Mouse (Mus musculus) CH12.LX (cell line): Measurements from ENCODE around the gene Gm1043. TPM values are rescaled to one million over a fixed set of nuclear protein-coding genes. Genes with fewer than 3 reads are reported as not detected.

Experiments
- DNase-seq: peaks from one replicate; pipeline ENCODE4 v3.0.0-alpha.2; 2013; ENCODE audit errors: extremely low read depth
- H3K27ac ChIP-seq: 2 replicates; pipeline ENCODE4 v1.5.1; 2012; ENCODE audit warnings: low read depth, mild to moderate bottlenecking, control low read depth, moderate library complexity; ENCODE audit not compliant: insufficient read depth
- H3K27me3 ChIP-seq: replicated peaks from 2 replicates; pipeline ENCODE3; 2012; ENCODE audit warnings: inconsistent platforms
- H3K36me3 ChIP-seq, 2 experiments: replicated peaks in 1 of 2; 2 replicates each; pipeline versions ENCODE3 to v1.6.1; 2012; ENCODE audit warnings: inconsistent platforms in 1 of 2, low read length in 1 of 2, mild to moderate bottlenecking in 1 of 2, mixed read lengths in 1 of 2, moderate library complexity in 1 of 2; ENCODE audit not compliant: control insufficient read depth in 1 of 2, insufficient read depth in 1 of 2
- H3K4me1 ChIP-seq, 2 experiments: 2 replicates each; pipeline ENCODE4 v1.6.1; 2012; ENCODE audit warnings: inconsistent platforms in 1 of 2, moderate library complexity in 1 of 2; ENCODE audit not compliant: insufficient read depth in 2 of 2, control insufficient read depth in 1 of 2
- H3K4me2 ChIP-seq: 2 replicates; pipeline ENCODE4 v1.6.1; 2012; ENCODE audit warnings: low read depth, mild to moderate bottlenecking, control low read depth; ENCODE audit not compliant: poor library complexity, insufficient read depth, severe bottlenecking
- H3K4me3 ChIP-seq, 3 experiments: fragments of 150-350 bp in 1 of 3; sonication (generic) in 1 of 3; replicated peaks in 1 of 3; 2 replicates each; pipeline versions ENCODE3 to v1.5.1; 2011 to 2012; ENCODE audit warnings: low read depth in 2 of 3, low read length in 2 of 3, mild to moderate bottlenecking in 2 of 3, moderate library complexity in 2 of 3, control low read depth in 1 of 3, improper control_type of control experiment in 1 of 3, inconsistent platforms in 1 of 3, mixed read lengths in 1 of 3; ENCODE audit not compliant: poor library complexity in 1 of 3
- H3K79me2 ChIP-seq: replicated peaks from 2 replicates; pipeline ENCODE4 v1.6.1; 2012; ENCODE audit warnings: mild to moderate bottlenecking, moderate library complexity; ENCODE audit not compliant: control insufficient read depth, poor library complexity, insufficient read depth, severe bottlenecking; ENCODE audit errors: extremely low read depth
- H3K9ac ChIP-seq: 2 replicates; pipeline ENCODE4 v1.6.1; 2012; ENCODE audit warnings: low read depth, mild to moderate bottlenecking, control low read depth, moderate library complexity; ENCODE audit not compliant: insufficient read depth
- H3K9me3 ChIP-seq: replicated peaks from 2 replicates; pipeline ENCODE3; 2012; ENCODE audit warnings: low read length, inconsistent platforms, mixed read lengths
- BHLHE40 ChIP-seq: IDR thresholded peaks from 2 replicates; pipeline ENCODE4 v1.6.1; 2011; ENCODE audit warnings: mild to moderate bottlenecking, low read depth, low read length, improper control_type of control experiment
- CHD2 ChIP-seq: IDR thresholded peaks from 2 replicates; pipeline ENCODE4 v1.6.1; 2011; ENCODE audit warnings: low read length, improper control_type of control experiment
- ELF1 ChIP-seq: IDR thresholded peaks from 2 replicates; pipeline ENCODE4 v1.6.1; 2014; ENCODE audit warnings: low read depth, mild to moderate bottlenecking, inconsistent platforms, low read length, improper control_type of control experiment
- EP300 ChIP-seq: IDR thresholded peaks from 2 replicates; pipeline ENCODE4 v1.6.1; 2011; ENCODE audit warnings: low read length, improper control_type of control experiment
- ETS1 ChIP-seq: conservative IDR thresholded peaks from 2 replicates; pipeline ENCODE4 v1.6.1; 2012; ENCODE audit warnings: low read depth, mild to moderate bottlenecking, inconsistent platforms, low read length, improper control_type of control experiment, moderate library complexity
- GABPA ChIP-seq: IDR thresholded peaks from 2 replicates; pipeline ENCODE4 v1.6.1; 2012; ENCODE audit warnings: low read depth, low read length, improper control_type of control experiment, inconsistent platforms; ENCODE audit not compliant: insufficient replicate concordance
- IRF4 ChIP-seq: IDR thresholded peaks from 2 replicates; pipeline ENCODE4 v1.6.1; 2014; ENCODE audit warnings: low read depth, mild to moderate bottlenecking, inconsistent platforms, low read length, improper control_type of control experiment
- JUN ChIP-seq: IDR thresholded peaks from 2 replicates; pipeline ENCODE4 v1.6.1; 2011; ENCODE audit warnings: low read depth, mild to moderate bottlenecking, low read length, improper control_type of control experiment, moderate library complexity; ENCODE audit not compliant: insufficient read depth
- JUND ChIP-seq: conservative IDR thresholded peaks from 2 replicates; pipeline ENCODE4 v1.6.1; 2011; ENCODE audit warnings: low read depth, low read length, improper control_type of control experiment
- KAT2A ChIP-seq: IDR thresholded peaks from 2 replicates; pipeline ENCODE4 v1.6.1; 2012; ENCODE audit warnings: low read length, improper control_type of control experiment, inconsistent platforms; ENCODE audit not compliant: insufficient replicate concordance
- MAFK ChIP-seq: IDR thresholded peaks from 2 replicates; pipeline ENCODE4 v1.6.1; 2011; ENCODE audit warnings: low read length, improper control_type of control experiment; ENCODE audit not compliant: insufficient replicate concordance
- MAX ChIP-seq: IDR thresholded peaks from 2 replicates; pipeline ENCODE4 v1.6.1; 2011; ENCODE audit warnings: low read length, improper control_type of control experiment
- MAZ ChIP-seq: IDR thresholded peaks from 2 replicates; pipeline ENCODE4 v1.6.1; 2012; ENCODE audit warnings: low read depth, mild to moderate bottlenecking, inconsistent platforms, low read length, improper control_type of control experiment, moderate library complexity
- MYC ChIP-seq: IDR thresholded peaks from 2 replicates; pipeline ENCODE4 v1.6.1; 2011; ENCODE audit warnings: low read depth, mild to moderate bottlenecking, improper control_type of control experiment, low read length
- NELFE ChIP-seq: IDR thresholded peaks from 2 replicates; pipeline ENCODE4 v1.6.1; 2011; ENCODE audit warnings: low read depth, low read length, improper control_type of control experiment
- PAX5 ChIP-seq: IDR thresholded peaks from 2 replicates; pipeline ENCODE4 v1.6.1; 2012; ENCODE audit warnings: low read length, inconsistent platforms, mixed read lengths
- POLR2A ChIP-seq: IDR thresholded peaks from 2 replicates; pipeline ENCODE4 v1.6.1; 2011; ENCODE audit warnings: low read depth, mild to moderate bottlenecking, improper control_type of control experiment, low read length
- RAD21 ChIP-seq: IDR thresholded peaks from 2 replicates; pipeline ENCODE4 v1.6.1; 2011; ENCODE audit warnings: low read depth, mild to moderate bottlenecking, low read length, improper control_type of control experiment, moderate library complexity
- SMC3 ChIP-seq: IDR thresholded peaks from 2 replicates; pipeline ENCODE4 v1.6.1; 2011; ENCODE audit warnings: low read depth, low read length, improper control_type of control experiment
- TBP ChIP-seq: conservative IDR thresholded peaks from 2 replicates; pipeline ENCODE4 v1.6.1; 2011; ENCODE audit warnings: low read depth, low read length, improper control_type of control experiment
- TCF12 ChIP-seq: IDR thresholded peaks from 2 replicates; pipeline ENCODE4 v1.6.1; 2014; ENCODE audit warnings: low read depth, mild to moderate bottlenecking, inconsistent platforms, low read length, improper control_type of control experiment
- USF2 ChIP-seq: conservative IDR thresholded peaks from 2 replicates; pipeline ENCODE4 v1.6.1; 2011; ENCODE audit warnings: low read depth, low read length, improper control_type of control experiment
- dilution Hi-C: fragments of 300-500 bp; cut with MboI; formaldehyde crosslinking; loops from 2 replicates; pipeline ENCODE4 v1.14.3; 2020; ENCODE audit warnings: low sequenced_read_pairs; ENCODE audit not compliant: extremely low pct_unique_long_range_greater_than_20kb, extremely low pct_ligation_motif_present
- in situ Hi-C: fragments of 300-500 bp; cut with MboI; formaldehyde crosslinking; loops from 3 replicates; pipeline ENCODE4 v1.14.3; 2019; ENCODE audit warnings: low sequenced_read_pairs, low pct_ligation_motif_present, low pct_unique_long_range_greater_than_20kb, mixed read lengths
- polyA plus RNA-seq: library from polyadenylated mRNA; unstranded; fragments of >175 nt; gene quantifications from 2 replicates; pipeline ENCODE4 v1.2.1, GENCODE M21; 2012; ENCODE audit warnings: low read depth; ENCODE audit not compliant: insufficient read length
- total RNA-seq, 2 experiments: library from RNA; depleted of rRNA; stranded (reverse); fragments of 300-350 nt in 1 of 2; fragments of >200 nt in 1 of 2; gene quantifications; 2 replicates each; pipeline ENCODE4 v1.2.3; 2012 to 2014

Gm1043 gene
- total and polyA plus RNA-seq, 3 experiments, result not detected

DNA sequence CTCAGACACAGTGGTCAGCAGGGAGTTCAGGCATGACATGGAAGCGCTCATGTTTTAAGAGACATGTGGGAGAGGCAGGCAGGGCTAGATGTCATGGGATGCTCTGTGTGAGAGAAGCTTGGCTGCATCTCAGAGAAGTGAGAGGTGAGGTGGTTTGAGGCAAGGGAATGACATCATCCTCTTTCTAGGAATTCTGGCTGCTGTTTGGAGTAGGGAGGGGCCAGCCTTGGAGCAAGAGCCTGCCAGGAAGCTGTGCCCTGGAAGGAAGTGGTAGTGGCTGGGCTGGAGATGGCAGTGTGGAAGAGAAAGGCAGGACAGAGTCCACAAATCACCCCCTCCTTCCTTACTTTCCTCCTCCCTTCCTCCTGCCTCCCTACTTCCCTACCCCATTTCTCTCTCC lies 140.5 kb downstream of the Gm1043 start:
- Histone ChIP-seq H3K9me3 (no peaks in the 10 kb centered on the region), H3K27ac (no peak overlapping the region), H3K27me3 (peaks cover 83% of the 10 kb centered on the region), H3K79me2 (no peaks in the 10 kb centered on the region), H3K9ac (no peak overlapping the region), H3K4me3 (no peak overlapping the region), H3K4me1 (0 out of 4 replicates have a peak, but pooled peaks cover 0 to 6% of the 10 kb centered on the region in 2 experiments), H3K4me2 (no peak overlapping the region), H3K36me3 (no peaks in the 10 kb centered on the region)
- no peak for TF ChIP-seq MAZ
- no peak for TF ChIP-seq SMC3
- no peak for TF ChIP-seq ELF1
- in situ Hi-C loops (no loop called here), dilution Hi-C loops (no loop called here)
- DNase-seq, result no peak

DNA sequence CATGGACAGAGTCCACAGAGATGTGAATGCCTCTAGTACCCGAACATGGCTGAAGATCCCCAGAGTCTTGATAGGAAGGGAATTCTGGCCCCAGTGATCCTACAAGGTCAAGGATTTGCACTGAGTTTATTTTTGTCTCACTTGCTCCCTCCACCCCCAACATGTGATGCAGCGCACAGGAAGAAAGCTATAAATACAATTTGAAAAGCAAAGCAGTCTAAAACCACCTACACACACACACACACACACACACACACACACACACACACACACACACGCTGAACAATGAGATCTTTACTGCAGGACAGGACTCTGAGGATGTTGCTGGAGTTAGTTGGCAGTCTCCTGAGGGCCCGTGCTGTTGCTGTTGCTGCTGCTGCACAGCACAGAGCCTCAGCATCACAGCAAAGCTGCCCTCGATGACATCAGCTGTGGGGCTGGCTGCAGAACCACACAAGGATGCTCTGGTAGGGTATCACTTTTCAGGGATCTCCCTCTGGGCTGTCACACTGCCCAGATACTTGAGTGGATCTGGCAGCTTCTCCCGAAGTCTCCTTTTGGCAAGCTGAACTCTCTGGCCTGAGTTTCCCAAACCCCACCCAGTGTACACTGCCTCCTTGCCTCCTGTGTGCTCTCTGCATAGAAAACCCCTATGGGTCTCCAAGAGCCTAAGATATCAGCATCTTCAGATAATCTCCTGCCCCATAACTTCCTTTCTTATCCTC lies 142.9 kb downstream of the Gm1043 start:
- no peak overlapping the region for H3K4me3 ChIP-seq
- TF ChIP-seq GABPA (no peak), TBP (no peak), TCF12 (no peak)
- TF ChIP-seq, all 38 proteins: peak for 0
- Histone ChIP-seq H3K79me2 (no peaks in the 10 kb centered on the region), H3K4me1 (0 out of 4 replicates have a peak, but pooled peaks cover 0 to 6% of the 10 kb centered on the region in 2 experiments), H3K27me3 (peaks cover 83% of the 10 kb centered on the region), H3K27ac (no peak overlapping the region), H3K4me2 (no peak overlapping the region; the same call in 1 of the 2 replicates), H3K9me3 (no peaks in the 10 kb centered on the region), H3K9ac (no peak overlapping the region), H3K36me3 (no peaks in the 10 kb centered on the region)
- in situ Hi-C loops (no loop called here), dilution Hi-C loops (no loop called here)
- no peak for DNase-seq

DNA sequence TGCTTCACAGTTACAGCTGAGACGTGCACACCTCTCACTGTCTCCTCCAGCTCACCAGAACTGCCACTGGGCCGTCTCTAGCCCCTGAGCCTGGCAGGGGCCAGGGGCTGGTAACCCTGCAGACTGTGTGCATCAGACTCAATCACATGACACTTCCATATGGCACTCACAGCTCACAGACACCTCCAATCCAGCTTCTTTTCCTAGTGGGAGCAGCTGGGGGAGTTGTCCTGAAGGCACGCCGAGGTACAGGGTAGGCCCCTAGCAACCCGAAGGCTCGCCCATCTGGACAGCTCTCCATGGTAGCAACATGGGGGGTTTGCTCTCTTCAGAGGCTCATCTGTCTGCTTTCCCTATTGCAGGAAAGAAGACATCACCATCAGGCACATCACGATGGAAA lies 143.7 kb downstream of the Gm1043 start:
- Histone ChIP-seq H3K4me3 (no peak overlapping the region), H3K9ac (no peak overlapping the region), H3K9me3 (no peaks in the 10 kb centered on the region), H3K79me2 (no peaks in the 10 kb centered on the region), H3K36me3 (no peaks in the 10 kb centered on the region), H3K4me2 (no peak overlapping the region), H3K27ac (no peak overlapping the region), H3K4me1 (0 out of 4 replicates have a peak, but pooled peaks cover 0 to 6% of the 10 kb centered on the region in 2 experiments), H3K27me3 (peaks cover 84% of the 10 kb centered on the region)
- DNase-seq, result no peak
- TF ChIP-seq USF2, result no peak
- no peak for TF ChIP-seq EP300
- TF ChIP-seq IRF4, result no peak
- no peak for TF ChIP-seq SMC3
- TF ChIP-seq CHD2, result no peak
- no peak for TF ChIP-seq BHLHE40
- no peak for TF ChIP-seq JUND
- no peak for TF ChIP-seq MAX
- TF ChIP-seq KAT2A, result no peak
- TF ChIP-seq ETS1, result no peak
- TF ChIP-seq MYC, result no peak
- TF ChIP-seq TCF12, result no peak
- no peak for TF ChIP-seq POLR2A
- TF ChIP-seq NELFE, result no peak
- TF ChIP-seq RAD21, result no peak
- TF ChIP-seq PAX5, result no peak
- no peak for TF ChIP-seq JUN
- TF ChIP-seq TBP, result no peak
- TF ChIP-seq MAZ, result no peak
- no peak for TF ChIP-seq MAFK
- in situ Hi-C loops, result no loop called here
- dilution Hi-C loops, result no loop called here
